Mouse (Mus musculus): ENCODE results near the gene Epyc. TPM values are rescaled to one million over a fixed set of nuclear protein-coding genes. Genes with fewer than 3 reads are reported as not detected.

The Epyc gene
- polyA plus RNA-seq (2014; fragmentation: Nextera tagmentation; extraction: Ambion mirVana), result 0.48 and 0.63 TPM in 2 replicates

GRCm38 (mm10) chr10:97643768-97644167 is at the start of gene Epyc:
Gene Epyc, plus strand, starts transcription at chr10:97644068.
- H3K4me1 ChIP-seq (replicated peaks; ENCODE audit: control insufficient read depth, insufficient read depth, low read length), result no peaks in the 10 kb centered on the region
- H3K36me3 ChIP-seq (ENCODE audit: control insufficient read depth, insufficient read depth, low read length), result no peaks in the 10 kb centered on the region
- H3K9me3 ChIP-seq (ENCODE audit: control insufficient read depth, low read length), result no peaks in the 10 kb centered on the region
- DNase-seq (ENCODE audit: low spot score) (no peak), ATAC-seq (replicated peaks; ENCODE audit: low FRiP score) (no peak)
- H3K27me3 ChIP-seq (replicated peaks; ENCODE audit: control insufficient read depth, insufficient read depth, low read length), result no peaks in the 10 kb centered on the region
- H3K27ac ChIP-seq (ENCODE audit: low read depth, low read length), result no peak within 1 kb of the TSS
- WGBS, result 81% methylated on average over 2 of the region's 2 CpGs
- H3K4me3 ChIP-seq (ENCODE audit: low read depth, low read length), result no peak within 1 kb of the TSS
- no peak within 1 kb of the TSS for H3K9ac ChIP-seq (ENCODE audit: low read depth, low read length)
- no peak within 1 kb of the TSS for H3K4me2 ChIP-seq

- WGBS, result 80% methylated on average over 1 of the region's 1 CpGs
- no peaks in the 10 kb centered on the region for H3K9me3 ChIP-seq (ENCODE audit: control insufficient read depth, low read length)
- no peaks in the 10 kb centered on the region for H3K36me3 ChIP-seq (ENCODE audit: control insufficient read depth, insufficient read depth, low read length)
- no peak overlapping the region for H3K27ac ChIP-seq (ENCODE audit: low read depth, low read length)
- H3K4me3 ChIP-seq (ENCODE audit: low read depth, low read length), result no peak overlapping the region
- H3K4me1 ChIP-seq (replicated peaks; ENCODE audit: control insufficient read depth, insufficient read depth, low read length), result no peaks in the 10 kb centered on the region
- DNase-seq (ENCODE audit: low spot score) (no peak), ATAC-seq (replicated peaks; ENCODE audit: low FRiP score) (no peak)
- H3K27me3 ChIP-seq (replicated peaks; ENCODE audit: control insufficient read depth, insufficient read depth, low read length), result no peaks in the 10 kb centered on the region
- no peak overlapping the region for H3K4me2 ChIP-seq
- no peak overlapping the region for H3K9ac ChIP-seq (ENCODE audit: low read depth, low read length)
These were observed 48.2 kb upstream of the Epyc start for GRCm38 (mm10) chr10:97595680-97596079.

- Histone ChIP-seq H3K4me2 (no peak overlapping the region), H3K9ac (ENCODE audit: low read depth, low read length) (no peak overlapping the region), H3K9me3 (ENCODE audit: control insufficient read depth, low read length) (no peaks in the 10 kb centered on the region), H3K27ac (ENCODE audit: low read depth, low read length) (no peak overlapping the region), H3K36me3 (ENCODE audit: control insufficient read depth, insufficient read depth, low read length) (no peaks in the 10 kb centered on the region), H3K4me3 (ENCODE audit: low read depth, low read length) (no peak overlapping the region), H3K27me3 (replicated peaks; ENCODE audit: control insufficient read depth, insufficient read depth, low read length) (no peaks in the 10 kb centered on the region), H3K4me1 (replicated peaks; ENCODE audit: control insufficient read depth, insufficient read depth, low read length) (no peaks in the 10 kb centered on the region)
- WGBS, result 59% methylated on average over 4 of the region's 4 CpGs
- ATAC-seq (replicated peaks; ENCODE audit: low FRiP score) (no peak), DNase-seq (ENCODE audit: low spot score) (no peak)
These were observed 42.1 kb upstream of the Epyc start for GRCm38 (mm10) chr10:97601744-97602143.

DNA sequence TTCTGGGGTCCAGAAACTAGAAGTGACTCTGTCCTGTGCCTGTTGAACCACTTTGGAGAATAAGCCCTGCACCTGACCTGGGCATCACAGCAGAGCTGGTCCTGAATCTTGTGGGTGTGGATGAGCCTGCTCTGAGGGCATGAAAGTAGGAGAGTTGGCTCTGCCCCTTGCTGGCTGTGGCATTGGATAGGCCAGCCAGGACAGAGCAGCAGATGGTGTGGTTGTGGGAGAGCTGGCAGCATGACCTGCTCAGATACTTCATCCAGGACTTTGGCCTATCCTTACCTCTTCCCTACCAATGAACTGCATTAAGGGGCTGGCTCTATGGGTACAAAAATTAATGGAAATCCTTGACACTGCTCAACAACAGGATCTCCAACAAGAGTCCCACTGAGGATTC is 40.6 kb upstream of the Epyc start:
- Histone ChIP-seq H3K27me3 (replicated peaks; ENCODE audit: control insufficient read depth, insufficient read depth, low read length) (no peaks in the 10 kb centered on the region), H3K9ac (ENCODE audit: low read depth, low read length) (no peak overlapping the region), H3K9me3 (ENCODE audit: control insufficient read depth, low read length) (no peaks in the 10 kb centered on the region), H3K4me1 (replicated peaks; ENCODE audit: control insufficient read depth, insufficient read depth, low read length) (no peaks in the 10 kb centered on the region), H3K4me3 (ENCODE audit: low read depth, low read length) (no peak overlapping the region), H3K4me2 (no peak overlapping the region), H3K27ac (ENCODE audit: low read depth, low read length) (no peak overlapping the region), H3K36me3 (ENCODE audit: control insufficient read depth, insufficient read depth, low read length) (no peaks in the 10 kb centered on the region)
- DNase-seq (ENCODE audit: low spot score) (no peak), ATAC-seq (replicated peaks; ENCODE audit: low FRiP score) (no peak)

GRCm38 (mm10) chr10:97606579-97606978 is 37.3 kb upstream of the Epyc start, which contains the start of gene Kera:
Gene Kera, plus strand, starts transcription at chr10:97606879.
- WGBS, result 67% methylated on average over 2 of the region's 2 CpGs

GRCm38 (mm10) chr10:97622328-97622727 is 21.5 kb upstream of the Epyc start:
- no peaks in the 10 kb centered on the region for H3K36me3 ChIP-seq (ENCODE audit: control insufficient read depth, insufficient read depth, low read length)
- no peak for ATAC-seq (replicated peaks; ENCODE audit: low FRiP score)
- H3K27me3 ChIP-seq (replicated peaks; ENCODE audit: control insufficient read depth, insufficient read depth, low read length), result no peaks in the 10 kb centered on the region
- H3K9ac ChIP-seq (ENCODE audit: low read depth, low read length), result no peak overlapping the region
- no peak for DNase-seq (ENCODE audit: low spot score)
- H3K9me3 ChIP-seq (ENCODE audit: control insufficient read depth, low read length), result no peaks in the 10 kb centered on the region
- no peak overlapping the region for H3K4me2 ChIP-seq
- H3K4me1 ChIP-seq (replicated peaks; ENCODE audit: control insufficient read depth, insufficient read depth, low read length), result no peaks in the 10 kb centered on the region
- H3K4me3 ChIP-seq (ENCODE audit: low read depth, low read length), result no peak overlapping the region
- no peak overlapping the region for H3K27ac ChIP-seq (ENCODE audit: low read depth, low read length)
- WGBS, result 80% methylated on average over 1 of the region's 1 CpGs

More at GRCm38 (mm10) chr10:97606579-97606978, 37.3 kb upstream of the Epyc start, which contains the start of gene Kera:
- ATAC-seq (replicated peaks; ENCODE audit: low FRiP score) (no peak), DNase-seq (ENCODE audit: low spot score) (no peak)
- no peaks in the 10 kb centered on the region for H3K4me1 ChIP-seq (replicated peaks; ENCODE audit: control insufficient read depth, insufficient read depth, low read length)
- no peaks in the 10 kb centered on the region for H3K9me3 ChIP-seq (ENCODE audit: control insufficient read depth, low read length)
- no peak within 1 kb of the TSS for H3K27ac ChIP-seq (ENCODE audit: low read depth, low read length)
- no peaks in the 10 kb centered on the region for H3K36me3 ChIP-seq (ENCODE audit: control insufficient read depth, insufficient read depth, low read length)
- H3K27me3 ChIP-seq (replicated peaks; ENCODE audit: control insufficient read depth, insufficient read depth, low read length), result no peaks in the 10 kb centered on the region
- no peak within 1 kb of the TSS for H3K4me3 ChIP-seq (ENCODE audit: low read depth, low read length)
- no peak within 1 kb of the TSS for H3K9ac ChIP-seq (ENCODE audit: low read depth, low read length)
- H3K4me2 ChIP-seq, result no peak within 1 kb of the TSS

DNA sequence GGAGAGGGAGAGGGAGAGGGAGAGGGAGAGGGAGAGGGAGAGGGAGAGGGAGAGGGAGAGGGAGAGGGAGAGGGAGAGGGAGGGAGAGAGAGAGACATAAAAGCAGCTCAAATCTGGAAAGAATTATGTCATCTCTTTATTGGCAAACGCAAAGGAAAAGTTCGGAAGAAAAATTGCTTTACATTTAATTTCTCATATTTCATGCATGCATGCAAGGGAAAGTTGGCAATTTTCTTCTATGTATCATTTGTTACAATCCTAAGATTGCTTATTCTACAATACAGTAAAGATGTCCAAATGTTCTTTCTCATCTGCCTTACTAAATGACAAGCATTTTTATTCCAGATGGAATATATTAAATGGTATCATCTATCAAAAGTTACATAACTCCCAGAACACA is 19.5 kb upstream of the Epyc start:
- Histone ChIP-seq H3K27me3 (replicated peaks; ENCODE audit: control insufficient read depth, insufficient read depth, low read length) (no peaks in the 10 kb centered on the region), H3K4me3 (ENCODE audit: low read depth, low read length) (no peak overlapping the region), H3K9ac (ENCODE audit: low read depth, low read length) (no peak overlapping the region), H3K27ac (ENCODE audit: low read depth, low read length) (no peak overlapping the region), H3K4me1 (replicated peaks; ENCODE audit: control insufficient read depth, insufficient read depth, low read length) (no peaks in the 10 kb centered on the region), H3K9me3 (ENCODE audit: control insufficient read depth, low read length) (no peaks in the 10 kb centered on the region), H3K36me3 (ENCODE audit: control insufficient read depth, insufficient read depth, low read length) (no peaks in the 10 kb centered on the region), H3K4me2 (no peak overlapping the region)
- ATAC-seq (replicated peaks; ENCODE audit: low FRiP score), result no peak
- 66% methylated on average over 2 of the region's 2 CpGs for WGBS
- no peak for DNase-seq (ENCODE audit: low spot score)

DNA sequence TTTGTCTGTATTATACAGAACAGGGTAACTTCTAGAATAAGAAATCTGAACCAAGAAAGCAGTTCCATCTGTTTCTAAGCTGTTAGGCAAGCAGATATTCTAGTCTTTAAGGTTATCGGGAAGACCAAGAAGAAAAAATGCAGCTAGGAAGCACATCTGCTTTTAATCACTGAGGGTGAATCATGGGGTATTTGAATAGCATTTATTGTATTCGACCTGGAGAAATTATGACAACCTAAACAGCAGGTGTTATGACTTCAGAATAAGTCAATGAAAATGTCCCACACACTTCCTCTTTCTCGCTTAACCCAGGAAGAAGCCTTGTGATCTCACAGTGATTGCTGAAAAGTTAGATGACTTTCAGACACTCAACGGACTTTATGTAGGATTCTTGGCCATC is 18.8 kb upstream of the Epyc start:
- DNase-seq (ENCODE audit: low spot score), result no peak
- no peak for ATAC-seq (replicated peaks; ENCODE audit: low FRiP score)

GRCm38 (mm10) chr10:97626543-97626942 is 17.3 kb upstream of the Epyc start:
- Histone ChIP-seq H3K36me3 (ENCODE audit: control insufficient read depth, insufficient read depth, low read length) (no peaks in the 10 kb centered on the region), H3K27ac (ENCODE audit: low read depth, low read length) (no peak overlapping the region), H3K27me3 (replicated peaks; ENCODE audit: control insufficient read depth, insufficient read depth, low read length) (no peaks in the 10 kb centered on the region), H3K9me3 (ENCODE audit: control insufficient read depth, low read length) (no peaks in the 10 kb centered on the region), H3K9ac (ENCODE audit: low read depth, low read length) (no peak overlapping the region), H3K4me3 (ENCODE audit: low read depth, low read length) (no peak overlapping the region), H3K4me1 (replicated peaks; ENCODE audit: control insufficient read depth, insufficient read depth, low read length) (no peaks in the 10 kb centered on the region), H3K4me2 (no peak overlapping the region)
- ATAC-seq (replicated peaks; ENCODE audit: low FRiP score) (no peak), DNase-seq (ENCODE audit: low spot score) (no peak)
- WGBS, result 66% methylated on average over 1 of the region's 1 CpGs

More for the DNA sequence above, 18.8 kb upstream of the Epyc start:
- 60% methylated on average over 4 of the region's 4 CpGs for WGBS
- H3K27ac ChIP-seq (ENCODE audit: low read depth, low read length), result no peak overlapping the region
- no peak overlapping the region for H3K9ac ChIP-seq (ENCODE audit: low read depth, low read length)
- no peak overlapping the region for H3K4me2 ChIP-seq
- H3K4me3 ChIP-seq (ENCODE audit: low read depth, low read length), result no peak overlapping the region
- H3K4me1 ChIP-seq (replicated peaks; ENCODE audit: control insufficient read depth, insufficient read depth, low read length), result no peaks in the 10 kb centered on the region
- H3K36me3 ChIP-seq (ENCODE audit: control insufficient read depth, insufficient read depth, low read length), result no peaks in the 10 kb centered on the region
- no peaks in the 10 kb centered on the region for H3K27me3 ChIP-seq (replicated peaks; ENCODE audit: control insufficient read depth, insufficient read depth, low read length)
- no peaks in the 10 kb centered on the region for H3K9me3 ChIP-seq (ENCODE audit: control insufficient read depth, low read length)
